Mouse (Mus musculus): ENCODE results near the gene Stat5b. TPM values are rescaled to one million over a fixed set of nuclear protein-coding genes. Genes with fewer than 3 reads are reported as not detected.

The Stat5b gene
- polyA plus RNA-seq, 1 experiment from 2014 or later: 16.1 TPM

DNA sequence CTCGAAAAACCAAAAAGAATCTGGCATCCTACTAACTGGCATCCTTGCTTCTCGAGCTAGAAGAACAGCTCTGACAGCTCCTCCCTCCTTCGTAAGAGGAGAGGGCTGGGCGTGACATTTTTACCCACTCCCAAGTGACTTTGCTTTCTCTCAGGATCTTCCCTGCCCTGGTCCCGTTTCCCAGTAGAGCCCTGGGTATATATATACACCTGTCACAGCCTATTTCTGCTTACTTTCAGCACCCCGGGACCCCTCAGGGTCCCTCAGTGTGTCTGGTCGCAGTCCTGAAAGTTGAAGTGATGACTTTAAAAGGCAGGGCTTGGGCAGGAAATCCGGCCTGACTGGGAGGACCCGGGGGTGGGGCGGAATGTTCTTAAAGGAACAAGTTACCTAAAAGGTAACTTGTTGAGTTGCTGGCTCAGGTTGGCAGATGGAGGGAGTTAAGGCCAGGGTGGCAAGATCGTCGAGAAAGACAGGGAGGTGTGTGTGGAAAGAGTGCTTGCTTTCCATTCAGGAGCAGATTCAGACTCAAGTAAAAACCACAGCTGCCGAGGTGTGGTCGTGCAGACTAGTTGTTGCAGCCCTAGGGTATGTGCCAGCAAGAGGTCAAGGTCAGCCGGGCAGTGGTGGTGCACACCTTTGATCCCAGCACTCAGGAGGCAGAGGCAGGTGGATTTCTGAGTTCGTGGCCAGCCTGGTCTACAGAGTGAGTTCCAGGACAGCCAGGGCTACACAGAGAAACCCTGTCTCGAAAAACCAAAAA, 79.7 kb downstream of the Stat5b start, which contains the start of gene Ghdc:
TSS of gene Ghdc (minus strand) at position 312 of the 763 bp plus-strand sequence.
- Histone ChIP-seq H3K27me3 (ENCODE audit: control insufficient read depth, insufficient read depth, low read length) (no peaks in the 10 kb centered on the region), H3K36me3 (ENCODE audit: control insufficient read depth, insufficient read depth, low read length) (no peaks in the 10 kb centered on the region), H3K27ac (replicated peaks) (peak within 1 kb of the TSS; percentile 45; the same call in 1 of the 2 replicates), H3K4me1 (replicated peaks; ENCODE audit: control insufficient read depth, insufficient read depth) (0 out of 2 replicates have a peak, but pooled peaks cover 3% of the 10 kb centered on the region), H3K4me2 (replicated peaks; ENCODE audit: low read depth) (peak within 1 kb of the TSS; percentile 59), H3K4me3 (ENCODE audit: low read depth, low read length) (peak within 1 kb of the TSS; percentile 63), H3K9ac (ENCODE audit: low read length) (peak within 1 kb of the TSS; percentile 70), H3K9me3 (ENCODE audit: control insufficient read depth, low read length) (no peaks in the 10 kb centered on the region)
- DNase-seq (ENCODE audit: low spot score) (peak; percentile 90), ATAC-seq (ENCODE audit: low FRiP score, low TSS enrichment) (peak; percentile 65)
- TF ChIP-seq CTCF (IDR thresholded peaks at IDR 0.05; ENCODE audit: low read depth): no peak
- TF ChIP-seq EP300 (optimal IDR thresholded peaks at IDR 0.05): no peak
- 12% methylated on average over 17 of the region's 17 CpGs for WGBS

DNA sequence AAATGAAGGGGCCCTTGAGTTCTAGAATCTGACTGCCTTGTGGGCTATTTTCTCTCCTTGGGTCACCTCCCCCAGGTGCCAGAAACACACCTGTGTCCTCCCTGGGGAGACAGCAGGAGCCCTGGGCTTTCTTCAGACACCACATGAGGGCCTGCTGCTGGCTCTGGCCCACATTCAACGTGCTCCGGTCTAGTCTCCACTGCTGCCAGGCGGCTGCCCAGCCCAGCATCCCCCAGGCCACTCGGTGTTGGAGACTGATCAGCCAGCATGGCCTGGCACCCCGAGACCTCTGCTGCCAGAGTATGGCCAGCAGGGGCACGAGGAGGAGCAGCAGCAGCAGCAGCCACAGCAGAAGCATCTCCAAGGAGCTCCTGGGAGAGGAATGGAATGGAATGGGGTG, 80.5 kb downstream of the Stat5b start:
- TF ChIP-seq CTCF (IDR thresholded peaks at IDR 0.05; ENCODE audit: low read depth) (peak; percentile 24), EP300 (optimal IDR thresholded peaks at IDR 0.05) (no peak)
- Histone ChIP-seq H3K36me3 (ENCODE audit: control insufficient read depth, insufficient read depth, low read length) (no peaks in the 10 kb centered on the region), H3K9ac (ENCODE audit: low read length) (0 out of 2 replicates have a peak overlapping the region, but pooled peaks have one; percentile 31), H3K4me1 (replicated peaks; ENCODE audit: control insufficient read depth, insufficient read depth) (0 out of 2 replicates have a peak, but pooled peaks cover 3% of the 10 kb centered on the region), H3K4me3 (ENCODE audit: low read depth, low read length) (peak overlapping the region; percentile 63), H3K9me3 (ENCODE audit: control insufficient read depth, low read length) (no peaks in the 10 kb centered on the region), H3K27me3 (ENCODE audit: control insufficient read depth, insufficient read depth, low read length) (no peaks in the 10 kb centered on the region), H3K27ac (replicated peaks) (no peak overlapping the region), H3K4me2 (replicated peaks; ENCODE audit: low read depth) (peak overlapping the region; percentile 59)
- ATAC-seq (ENCODE audit: low FRiP score, low TSS enrichment): peak; percentile 16; the same call in 1 of the 2 replicates
- DNase-seq (ENCODE audit: low spot score): no peak
- WGBS: 48% methylated on average over 6 of the region's 6 CpGs

DNA sequence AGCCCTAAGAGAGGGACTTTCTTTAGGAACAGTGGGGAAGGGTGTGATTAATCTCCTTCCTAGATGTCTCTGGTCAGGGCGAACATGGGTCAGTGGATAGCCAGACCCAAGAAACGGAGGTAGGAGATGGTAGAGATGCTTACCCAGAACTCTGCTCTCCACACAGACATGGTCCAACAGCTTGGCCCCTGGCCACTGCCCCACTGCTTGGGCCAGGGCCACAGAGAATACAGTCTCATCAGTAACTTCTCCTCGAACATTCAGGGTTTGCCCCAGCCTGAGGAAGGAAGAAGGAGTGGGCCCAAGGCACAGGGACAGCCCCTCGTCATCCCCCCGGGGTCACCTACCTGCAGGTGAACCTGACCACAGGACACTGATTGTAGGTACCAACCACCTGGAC, 82.7 kb downstream of the Stat5b start:
- no peaks in the 10 kb centered on the region for H3K36me3 ChIP-seq (ENCODE audit: control insufficient read depth, insufficient read depth, low read length)
- H3K27ac ChIP-seq (replicated peaks): no peak overlapping the region
- H3K9ac ChIP-seq (ENCODE audit: low read length): no peak overlapping the region
- H3K4me1 ChIP-seq (replicated peaks; ENCODE audit: control insufficient read depth, insufficient read depth): 0 out of 2 replicates have a peak, but pooled peaks cover 3% of the 10 kb centered on the region
- DNase-seq (ENCODE audit: low spot score) (no peak), ATAC-seq (ENCODE audit: low FRiP score, low TSS enrichment) (no peak)
- 93% methylated on average over 5 of the region's 5 CpGs for WGBS
- no peaks in the 10 kb centered on the region for H3K9me3 ChIP-seq (ENCODE audit: control insufficient read depth, low read length)
- no peaks in the 10 kb centered on the region for H3K27me3 ChIP-seq (ENCODE audit: control insufficient read depth, insufficient read depth, low read length)
- TF ChIP-seq EP300 (optimal IDR thresholded peaks at IDR 0.05): no peak
- no peak for TF ChIP-seq CTCF (IDR thresholded peaks at IDR 0.05; ENCODE audit: low read depth)
- no peak overlapping the region for H3K4me2 ChIP-seq (replicated peaks; ENCODE audit: low read depth)
- no peak overlapping the region for H3K4me3 ChIP-seq (ENCODE audit: low read depth, low read length)

DNA sequence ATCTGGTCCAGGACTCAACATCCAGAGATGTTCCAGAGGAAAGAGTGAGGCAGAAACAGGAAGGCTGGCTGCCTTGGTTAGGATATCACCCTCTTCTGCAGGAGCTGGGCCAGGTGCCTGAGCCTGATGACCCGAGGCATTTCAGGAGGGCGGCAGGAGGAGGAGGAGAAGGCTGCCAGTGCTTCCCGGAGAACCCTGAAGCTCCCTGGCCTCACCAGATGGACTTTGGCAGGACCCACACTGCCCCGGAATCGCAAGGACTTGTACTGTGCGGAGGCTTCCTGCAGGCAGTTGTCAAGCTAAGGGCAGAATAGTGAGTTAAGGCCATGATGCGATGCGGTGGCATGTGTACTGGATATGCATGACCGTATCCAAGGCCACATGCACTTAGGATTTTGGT, 83.8 kb downstream of the Stat5b start:
- DNase-seq (ENCODE audit: low spot score): no peak

DNA sequence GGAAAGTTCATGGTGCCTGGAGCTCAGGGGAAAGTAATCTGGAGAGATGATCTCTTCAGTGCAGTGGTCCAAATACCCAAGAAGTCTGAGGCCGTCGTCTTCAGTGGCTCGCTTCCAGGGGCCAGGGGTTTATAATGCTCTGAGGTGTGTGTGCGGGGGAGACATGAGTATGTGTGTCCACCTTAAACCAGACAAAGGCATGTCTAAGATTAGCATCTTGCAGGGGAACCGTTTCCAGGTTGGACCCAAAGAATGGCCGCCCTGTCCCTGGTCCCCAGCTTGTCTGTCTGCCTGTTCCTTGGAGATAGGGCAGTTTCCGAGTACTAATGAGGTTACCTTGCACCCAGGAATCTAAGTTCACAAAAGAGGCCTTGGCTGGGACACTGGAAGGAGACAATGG, 87.7 kb downstream of the Stat5b start, which contains the start of gene Hcrt:
TSS of gene Hcrt (minus strand) at position 101 of the 400 bp plus-strand sequence.
- 90% methylated on average over 7 of the region's 7 CpGs for WGBS
- no peak for ATAC-seq (ENCODE audit: low FRiP score, low TSS enrichment)
- 0 out of 2 replicates have a peak within 1 kb of the TSS, but pooled peaks have one; percentile 50 for H3K9ac ChIP-seq (ENCODE audit: low read length)

More for the DNA sequence above, 83.8 kb downstream of the Stat5b start:
- H3K4me1 ChIP-seq (replicated peaks; ENCODE audit: control insufficient read depth, insufficient read depth): 0 out of 2 replicates have a peak, but pooled peaks cover 6% of the 10 kb centered on the region
- no peak overlapping the region for H3K27ac ChIP-seq (replicated peaks)
- ATAC-seq (ENCODE audit: low FRiP score, low TSS enrichment): no peak
- no peaks in the 10 kb centered on the region for H3K27me3 ChIP-seq (ENCODE audit: control insufficient read depth, insufficient read depth, low read length)
- H3K4me3 ChIP-seq (ENCODE audit: low read depth, low read length): no peak overlapping the region
- 80% methylated on average over 9 of the region's 9 CpGs for WGBS
- no peak overlapping the region for H3K4me2 ChIP-seq (replicated peaks; ENCODE audit: low read depth)
- H3K9me3 ChIP-seq (ENCODE audit: control insufficient read depth, low read length): no peaks in the 10 kb centered on the region
- TF ChIP-seq CTCF (IDR thresholded peaks at IDR 0.05; ENCODE audit: low read depth): no peak
- TF ChIP-seq EP300 (optimal IDR thresholded peaks at IDR 0.05): no peak
- H3K36me3 ChIP-seq (ENCODE audit: control insufficient read depth, insufficient read depth, low read length): no peaks in the 10 kb centered on the region
- H3K9ac ChIP-seq (ENCODE audit: low read length): no peak overlapping the region

More for the DNA sequence above, 87.7 kb downstream of the Stat5b start, which contains the start of gene Hcrt:
- Histone ChIP-seq H3K4me2 (replicated peaks; ENCODE audit: low read depth) (peak within 1 kb of the TSS; percentile 62), H3K9me3 (ENCODE audit: control insufficient read depth, low read length) (no peaks in the 10 kb centered on the region), H3K27ac (replicated peaks) (no peak within 1 kb of the TSS), H3K27me3 (ENCODE audit: control insufficient read depth, insufficient read depth, low read length) (peaks cover 4% of the 10 kb centered on the region; the same call in 1 of the 2 replicates), H3K4me1 (replicated peaks; ENCODE audit: control insufficient read depth, insufficient read depth) (0 out of 2 replicates have a peak, but pooled peaks cover 6% of the 10 kb centered on the region), H3K4me3 (ENCODE audit: low read depth, low read length) (peak within 1 kb of the TSS; percentile 44), H3K36me3 (ENCODE audit: control insufficient read depth, insufficient read depth, low read length) (no peaks in the 10 kb centered on the region)
- no peak for DNase-seq (ENCODE audit: low spot score)
- no peak for TF ChIP-seq CTCF (IDR thresholded peaks at IDR 0.05; ENCODE audit: low read depth)
- no peak for TF ChIP-seq EP300 (optimal IDR thresholded peaks at IDR 0.05)
